Mouse (Mus musculus): ENCODE results near the gene Med12l. TPM values are rescaled to one million over a fixed set of nuclear protein-coding genes. Genes with fewer than 3 reads are reported as not detected.
"Not testable (repeated sequence)": the region's sequence is repeated elsewhere in the genome, so short reads cannot be mapped to it uniquely, and the experiment has no call there.

Gene Med12l
- polyA plus RNA-seq, 1 experiment from 2014 or later, result 3.3 TPM

DNA sequence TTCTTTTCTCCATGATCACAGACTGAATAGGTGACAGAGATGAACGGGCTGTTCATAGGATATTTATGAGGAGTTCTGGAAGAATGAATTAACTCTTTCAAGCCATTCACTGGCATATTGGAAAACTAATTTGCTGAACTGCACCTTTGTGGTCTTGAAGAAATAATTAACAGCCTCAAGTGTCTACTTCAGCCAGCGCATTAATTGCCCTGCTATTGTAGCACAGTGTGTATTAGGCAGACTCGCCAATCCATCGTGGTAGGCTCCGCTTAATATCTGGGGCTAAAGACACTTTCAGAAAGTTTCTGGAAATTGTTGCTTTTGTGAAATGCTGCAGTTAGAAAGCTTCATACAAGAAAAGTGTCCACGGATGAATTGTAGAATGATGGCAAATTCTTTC lies 35.9 kb downstream of the Med12l start:
- H3K4me3 ChIP-seq (ENCODE audit: low read depth, low read length), result no peak overlapping the region
- H3K9ac ChIP-seq (ENCODE audit: low read length), result no peak overlapping the region
- no peak for DNase-seq (ENCODE audit: low spot score, missing footprints)
- no peaks in the 10 kb centered on the region for H3K4me1 ChIP-seq (ENCODE audit: control insufficient read depth, insufficient read depth, low read length)
- no peak overlapping the region for H3K27ac ChIP-seq (ENCODE audit: low read depth, low read length)
- no peaks in the 10 kb centered on the region for H3K27me3 ChIP-seq (ENCODE audit: control insufficient read depth, insufficient read depth, low read length)
- no peak overlapping the region for H3K4me2 ChIP-seq
- WGBS, result 84% methylated on average over 6 of the region's 6 CpGs
- H3K36me3 ChIP-seq (ENCODE audit: control insufficient read depth, insufficient read depth, low read length), result no peaks in the 10 kb centered on the region
- H3K9me3 ChIP-seq (ENCODE audit: control insufficient read depth, low read length), result no peaks in the 10 kb centered on the region
- ATAC-seq (ENCODE audit: low FRiP score), result no peak

DNA sequence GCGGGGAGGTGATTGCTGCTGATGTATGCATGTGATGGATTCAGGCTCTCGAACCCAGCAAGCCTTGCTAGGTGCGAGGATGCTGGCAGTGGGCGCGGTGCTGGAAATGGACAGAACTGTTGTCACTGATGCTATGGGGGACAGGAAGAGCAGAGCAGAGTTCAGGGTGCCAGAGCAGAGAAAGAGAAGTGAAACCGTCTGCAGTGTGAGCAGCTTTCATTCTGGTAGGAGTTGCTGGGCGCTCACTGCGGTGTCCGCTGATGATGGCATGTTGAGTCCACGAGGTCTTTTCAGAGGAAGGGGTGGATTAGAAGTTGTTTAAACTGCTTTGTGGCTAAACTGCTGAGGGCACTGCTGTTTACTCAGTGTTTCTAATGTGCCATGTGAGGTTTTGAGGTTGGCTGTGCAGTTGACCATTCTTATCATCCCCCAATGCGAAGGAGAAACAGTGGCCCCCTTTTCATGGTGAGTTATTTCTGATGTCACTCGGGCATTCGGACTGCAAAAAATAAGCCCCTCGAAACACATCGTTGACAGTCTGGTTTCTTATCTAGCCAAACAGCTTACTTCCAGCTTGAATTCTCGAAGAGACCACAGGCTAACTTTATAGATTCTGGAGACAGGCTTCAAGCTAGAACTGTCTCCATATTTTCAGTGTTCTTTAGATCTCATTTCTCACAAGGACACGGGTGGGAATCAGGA lies 49.4 kb downstream of the Med12l start:
- Histone ChIP-seq H3K9me3 (ENCODE audit: control insufficient read depth, low read length) (no peaks in the 10 kb centered on the region), H3K36me3 (ENCODE audit: control insufficient read depth, insufficient read depth, low read length) (no peaks in the 10 kb centered on the region), H3K4me3 (ENCODE audit: low read depth, low read length) (no peak overlapping the region), H3K27me3 (ENCODE audit: control insufficient read depth, insufficient read depth, low read length) (no peaks in the 10 kb centered on the region), H3K4me1 (ENCODE audit: control insufficient read depth, insufficient read depth, low read length) (no peaks in the 10 kb centered on the region), H3K27ac (ENCODE audit: low read depth, low read length) (no peak overlapping the region), H3K9ac (ENCODE audit: low read length) (no peak overlapping the region), H3K4me2 (no peak overlapping the region)
- ATAC-seq (ENCODE audit: low FRiP score) (no peak), DNase-seq (ENCODE audit: low spot score, missing footprints) (no peak)
- 88% methylated on average over 17 of the region's 17 CpGs for WGBS

DNA sequence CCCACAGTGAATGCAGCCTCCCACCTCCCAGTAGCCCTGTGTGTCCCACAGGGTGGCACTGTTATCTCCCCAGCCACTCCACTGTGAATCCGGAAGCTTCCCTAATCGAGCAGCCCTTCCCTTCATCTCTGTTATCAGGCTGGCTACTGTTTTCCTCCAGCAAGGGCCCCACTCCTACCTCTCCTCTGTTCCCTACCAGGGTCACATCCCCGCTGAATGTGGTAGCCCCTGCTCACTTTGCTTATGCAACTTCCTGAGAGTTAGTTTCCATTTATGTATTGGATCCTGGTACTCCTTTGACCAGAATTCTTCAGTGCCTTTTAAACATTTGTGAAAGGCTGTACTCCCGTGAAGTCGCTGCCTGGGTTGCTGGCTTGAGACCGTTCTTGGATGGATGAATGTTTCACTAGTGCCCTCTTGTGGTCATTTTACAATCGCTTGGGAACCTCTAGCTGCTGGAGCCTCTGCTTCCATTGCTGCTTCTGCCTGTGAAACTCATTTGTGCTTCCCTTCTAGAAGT lies 53.5 kb downstream of the Med12l start:
- 3% methylated on average over 7 of the region's 7 CpGs for WGBS
- Histone ChIP-seq H3K27ac (ENCODE audit: low read depth, low read length) (no peak overlapping the region), H3K4me1 (ENCODE audit: control insufficient read depth, insufficient read depth, low read length) (no peaks in the 10 kb centered on the region), H3K9ac (ENCODE audit: low read length) (no peak overlapping the region), H3K4me3 (ENCODE audit: low read depth, low read length) (no peak overlapping the region), H3K9me3 (ENCODE audit: control insufficient read depth, low read length) (no peaks in the 10 kb centered on the region), H3K36me3 (ENCODE audit: control insufficient read depth, insufficient read depth, low read length) (no peaks in the 10 kb centered on the region), H3K4me2 (no peak overlapping the region; the same call in 1 of the 2 replicates), H3K27me3 (ENCODE audit: control insufficient read depth, insufficient read depth, low read length) (no peaks in the 10 kb centered on the region)
- peak; percentile 81 for ATAC-seq (ENCODE audit: low FRiP score)
- peak; percentile 97 for DNase-seq (ENCODE audit: low spot score, missing footprints)

DNA sequence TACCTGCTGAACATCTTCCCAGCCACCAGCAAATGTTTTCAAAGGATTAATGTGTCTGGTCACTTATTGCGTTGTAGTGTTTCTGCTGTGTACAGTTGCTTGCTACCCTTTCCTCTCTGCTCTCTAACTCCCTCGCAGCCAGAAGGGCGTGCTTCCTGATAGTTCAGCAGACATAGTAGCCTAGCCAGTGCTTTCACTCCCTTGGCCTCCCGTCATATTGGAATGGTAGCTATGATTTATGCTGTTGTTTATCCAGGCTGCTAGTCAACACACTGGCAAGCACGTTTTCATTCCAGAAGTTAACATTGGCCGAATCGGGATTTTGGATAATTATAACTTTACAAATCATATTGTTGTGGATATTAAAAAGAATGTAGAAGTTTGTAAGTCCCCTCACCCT lies 54.5 kb downstream of the Med12l start:
- 89% methylated on average over 7 of the region's 7 CpGs for WGBS
- no peaks in the 10 kb centered on the region for H3K36me3 ChIP-seq (ENCODE audit: control insufficient read depth, insufficient read depth, low read length)
- no peak overlapping the region for H3K9ac ChIP-seq (ENCODE audit: low read length)
- no peak overlapping the region for H3K4me3 ChIP-seq (ENCODE audit: low read depth, low read length)
- H3K27ac ChIP-seq (ENCODE audit: low read depth, low read length), result no peak overlapping the region
- H3K4me1 ChIP-seq (ENCODE audit: control insufficient read depth, insufficient read depth, low read length), result no peaks in the 10 kb centered on the region
- ATAC-seq (ENCODE audit: low FRiP score) (no peak), DNase-seq (ENCODE audit: low spot score, missing footprints) (no peak)
- no peak overlapping the region for H3K4me2 ChIP-seq
- no peaks in the 10 kb centered on the region for H3K9me3 ChIP-seq (ENCODE audit: control insufficient read depth, low read length)
- H3K27me3 ChIP-seq (ENCODE audit: control insufficient read depth, insufficient read depth, low read length), result no peaks in the 10 kb centered on the region

DNA sequence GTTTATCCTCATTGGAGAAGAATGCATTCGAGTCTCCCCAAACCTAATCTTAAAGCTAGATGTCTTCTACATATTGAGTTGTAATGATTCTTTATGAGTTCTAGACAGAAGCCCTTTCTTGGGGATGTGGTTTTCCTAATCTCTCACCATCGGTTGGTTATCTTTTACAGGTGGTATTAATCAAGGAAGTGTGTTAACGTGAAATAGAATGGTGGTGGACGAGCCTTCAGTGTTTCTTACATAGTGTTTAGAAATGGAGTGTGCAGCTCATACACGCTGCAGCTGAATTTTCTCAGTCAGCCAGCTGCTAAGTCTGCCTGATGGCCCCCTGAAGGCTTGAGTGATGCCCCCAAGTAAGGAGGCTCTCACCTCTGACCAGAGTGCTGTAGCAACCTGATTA lies 56.5 kb downstream of the Med12l start:
- Histone ChIP-seq H3K27me3 (ENCODE audit: control insufficient read depth, insufficient read depth, low read length) (no peaks in the 10 kb centered on the region), H3K9me3 (ENCODE audit: control insufficient read depth, low read length) (no peaks in the 10 kb centered on the region), H3K27ac (ENCODE audit: low read depth, low read length) (no peak overlapping the region), H3K9ac (ENCODE audit: low read length) (no peak overlapping the region), H3K4me1 (ENCODE audit: control insufficient read depth, insufficient read depth, low read length) (no peaks in the 10 kb centered on the region), H3K4me3 (ENCODE audit: low read depth, low read length) (no peak overlapping the region), H3K4me2 (no peak overlapping the region), H3K36me3 (ENCODE audit: control insufficient read depth, insufficient read depth, low read length) (no peaks in the 10 kb centered on the region)
- DNase-seq (ENCODE audit: low spot score, missing footprints) (no peak), ATAC-seq (ENCODE audit: low FRiP score) (no peak)
- 78% methylated on average over 5 of the region's 5 CpGs for WGBS

DNA sequence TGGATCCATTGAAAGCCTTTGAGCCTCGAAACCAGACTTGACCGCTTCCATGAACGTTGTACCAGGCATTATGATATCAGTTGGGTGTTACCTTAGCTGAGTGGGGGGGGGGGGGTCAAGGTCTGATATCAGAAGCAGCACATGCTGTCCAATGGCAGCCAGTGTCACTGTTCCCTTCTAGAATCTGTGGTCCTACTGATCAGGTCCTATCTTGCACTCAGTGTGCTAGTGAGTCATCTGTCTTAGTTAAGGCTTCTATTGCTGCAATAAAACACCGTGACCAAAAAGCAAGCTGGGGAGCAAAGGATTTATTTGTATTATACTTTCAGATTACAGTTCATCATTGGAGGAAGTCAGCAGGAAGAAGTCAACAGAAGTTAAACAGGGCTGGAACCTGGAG lies 57.8 kb downstream of the Med12l start:
- Histone ChIP-seq H3K36me3 (ENCODE audit: control insufficient read depth, insufficient read depth, low read length) (no peaks in the 10 kb centered on the region), H3K27me3 (ENCODE audit: control insufficient read depth, insufficient read depth, low read length) (no peaks in the 10 kb centered on the region), H3K27ac (ENCODE audit: low read depth, low read length) (no peak overlapping the region), H3K9ac (ENCODE audit: low read length) (no peak overlapping the region), H3K4me3 (ENCODE audit: low read depth, low read length) (no peak overlapping the region), H3K9me3 (ENCODE audit: control insufficient read depth, low read length) (no peaks in the 10 kb centered on the region), H3K4me1 (ENCODE audit: control insufficient read depth, insufficient read depth, low read length) (no peaks in the 10 kb centered on the region), H3K4me2 (no peak overlapping the region)
- no peak for DNase-seq (ENCODE audit: low spot score, missing footprints)
- 87% methylated on average over 4 of the region's 4 CpGs for WGBS
- ATAC-seq (ENCODE audit: low FRiP score), result no peak

DNA sequence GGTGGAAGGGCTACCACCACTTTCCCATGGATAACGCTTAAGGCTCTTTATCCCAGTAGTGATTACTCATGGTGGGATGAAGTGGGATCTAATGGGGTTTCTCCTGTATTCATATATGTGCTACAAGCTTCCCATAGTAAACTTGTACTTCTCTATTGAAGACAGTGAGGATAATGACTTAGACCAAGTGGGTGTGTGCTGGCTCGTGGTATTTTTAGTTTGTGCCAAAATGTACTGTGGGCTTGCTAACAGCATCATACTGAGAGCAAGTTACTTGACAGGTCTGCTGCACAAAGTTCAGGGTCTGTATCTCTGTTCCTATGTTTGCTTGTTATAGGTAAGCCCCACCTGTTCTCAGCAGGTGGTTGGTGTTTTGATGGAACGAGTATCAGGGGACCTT lies 60.3 kb downstream of the Med12l start:
- H3K4me1 ChIP-seq (ENCODE audit: control insufficient read depth, insufficient read depth, low read length), result no peaks in the 10 kb centered on the region
- ATAC-seq (ENCODE audit: low FRiP score) (no peak), DNase-seq (ENCODE audit: low spot score, missing footprints) (no peak)
- H3K4me3 ChIP-seq (ENCODE audit: low read depth, low read length), result no peak overlapping the region
- 85% methylated on average over 3 of the region's 3 CpGs for WGBS
- H3K36me3 ChIP-seq (ENCODE audit: control insufficient read depth, insufficient read depth, low read length), result no peaks in the 10 kb centered on the region
- no peaks in the 10 kb centered on the region for H3K9me3 ChIP-seq (ENCODE audit: control insufficient read depth, low read length)
- H3K9ac ChIP-seq (ENCODE audit: low read length), result no peak overlapping the region
- H3K4me2 ChIP-seq, result no peak overlapping the region
- no peak overlapping the region for H3K27ac ChIP-seq (ENCODE audit: low read depth, low read length)
- no peaks in the 10 kb centered on the region for H3K27me3 ChIP-seq (ENCODE audit: control insufficient read depth, insufficient read depth, low read length)

DNA sequence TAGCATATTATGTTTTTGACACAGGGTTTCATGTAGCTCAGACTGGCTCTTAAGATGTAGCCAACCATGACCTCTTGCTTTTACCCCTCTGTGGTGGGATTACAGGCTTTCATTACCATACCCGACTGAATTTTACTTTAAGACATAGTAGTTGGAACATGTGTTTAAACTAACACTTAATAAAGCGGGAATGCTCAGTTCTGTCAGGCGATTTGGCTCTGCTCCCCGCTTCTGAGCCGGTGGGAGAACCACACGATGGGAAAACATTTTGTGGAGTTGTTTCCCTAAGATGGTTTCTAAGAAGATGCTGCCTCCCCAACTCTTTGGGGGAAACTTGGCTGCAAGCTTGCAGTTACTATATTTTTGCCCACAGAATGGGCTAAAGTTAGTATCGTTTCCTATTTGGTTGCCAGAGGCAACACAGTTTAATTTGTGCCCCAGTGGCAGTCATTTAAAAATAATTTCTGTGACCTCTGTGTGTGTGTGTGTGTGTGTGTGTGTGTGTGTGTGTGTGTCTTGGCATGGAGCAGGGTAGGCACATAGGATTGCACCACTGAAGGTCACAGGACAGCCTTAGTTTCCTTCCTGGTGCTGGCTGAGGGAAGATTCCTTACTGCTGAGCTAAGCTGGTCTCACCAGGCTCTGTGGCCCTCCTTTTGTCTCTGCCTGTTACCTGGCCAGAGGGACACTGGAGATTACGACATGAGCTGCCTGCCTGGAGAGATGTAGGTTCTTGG lies 61.1 kb downstream of the Med12l start:
- H3K9ac ChIP-seq (ENCODE audit: low read length), result no peak overlapping the region
- no peak overlapping the region for H3K27ac ChIP-seq (ENCODE audit: low read depth, low read length)
- no peak overlapping the region for H3K4me3 ChIP-seq (ENCODE audit: low read depth, low read length)
- no peaks in the 10 kb centered on the region for H3K27me3 ChIP-seq (ENCODE audit: control insufficient read depth, insufficient read depth, low read length)
- DNase-seq (ENCODE audit: low spot score, missing footprints) (no peak), ATAC-seq (ENCODE audit: low FRiP score) (no peak)
- no peak overlapping the region for H3K4me2 ChIP-seq
- WGBS, result 78% methylated on average over 8 of the region's 8 CpGs
- H3K4me1 ChIP-seq (ENCODE audit: control insufficient read depth, insufficient read depth, low read length), result no peaks in the 10 kb centered on the region
- no peaks in the 10 kb centered on the region for H3K36me3 ChIP-seq (ENCODE audit: control insufficient read depth, insufficient read depth, low read length)
- no peaks in the 10 kb centered on the region for H3K9me3 ChIP-seq (ENCODE audit: control insufficient read depth, low read length)

DNA sequence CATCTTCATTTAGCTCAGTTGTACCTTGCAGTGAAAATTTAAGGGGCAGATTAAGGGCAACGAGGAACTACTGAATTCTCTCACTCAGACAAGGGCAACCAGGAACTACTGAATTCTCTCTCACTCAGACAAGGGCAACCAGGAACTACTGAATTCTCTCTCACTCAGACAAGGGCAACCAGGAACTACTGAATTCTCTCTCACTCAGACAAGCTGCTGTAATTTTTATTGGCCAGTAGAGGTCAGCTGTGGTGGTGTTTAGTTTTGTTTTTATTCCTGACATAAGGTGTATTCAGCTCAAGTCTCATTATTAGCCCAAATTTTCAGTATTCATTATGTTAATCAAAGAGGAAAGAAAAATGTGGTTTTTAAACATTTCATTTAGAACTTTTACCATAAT lies 63.4 kb downstream of the Med12l start:
- not testable (repeated sequence) for H3K4me3 ChIP-seq (ENCODE audit: low read depth, low read length); H3K4me1 ChIP-seq (ENCODE audit: control insufficient read depth, insufficient read depth, low read length); H3K4me2 ChIP-seq; H3K9ac ChIP-seq (ENCODE audit: low read length); ATAC-seq (ENCODE audit: low FRiP score); H3K36me3 ChIP-seq (ENCODE audit: control insufficient read depth, insufficient read depth, low read length); H3K27me3 ChIP-seq (ENCODE audit: control insufficient read depth, insufficient read depth, low read length); H3K27ac ChIP-seq (ENCODE audit: low read depth, low read length); H3K9me3 ChIP-seq (ENCODE audit: control insufficient read depth, low read length); DNase-seq (ENCODE audit: low spot score, missing footprints)
- WGBS, result 88% methylated on average over 1 of the region's 1 CpGs

Data from midbrain, embryonic 11.5 days (tissue).